Mouse (Mus musculus) C2C12 (cell line): ENCODE measurements around the gene Dock4.

Source experiments
- CTCF ChIP-seq: IDR thresholded peaks from one replicate; pipeline ENCODE4 v1.5.1; 2011; ENCODE audit not compliant: control insufficient read depth, insufficient read depth, insufficient read length
- MAX ChIP-seq: IDR thresholded peaks from one replicate; pipeline ENCODE4 v1.6.1; 2011; ENCODE audit warnings: mild to moderate bottlenecking, control low read depth

DNA sequence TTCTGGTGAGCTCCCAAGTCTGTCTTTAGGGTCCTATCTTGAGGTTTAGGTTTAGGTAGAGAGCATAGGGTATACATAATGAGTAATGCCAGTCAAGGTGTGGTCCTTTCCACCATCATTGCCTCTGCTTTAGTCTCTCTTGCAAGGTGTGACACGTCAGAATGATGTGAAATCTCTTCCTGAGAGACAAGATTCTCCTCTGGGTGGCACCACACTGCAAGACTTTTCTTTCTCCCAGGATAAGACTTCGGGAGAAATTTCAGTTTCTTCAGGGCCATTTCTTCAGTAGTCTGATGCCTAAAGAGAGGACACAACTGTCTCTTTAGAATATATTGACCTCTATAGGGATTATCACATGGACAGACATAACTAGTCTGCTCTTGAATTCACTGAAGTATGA lies 282.6 kb downstream of the Dock4 start:
- TF ChIP-seq MAX = no peak
- TF ChIP-seq CTCF = no peak
